Mouse (Mus musculus) retina, postnatal 1 day (tissue): ENCODE results near the gene Hhatl.
A peak's percentile ranks its signal among the peaks of the same experiment; 100 is the strongest.

Experiments
- DNase-seq: peaks from one replicate; pipeline ENCODE4 v3.0.0-alpha.2; 2012

Hhatl gene

GRCm38 (mm10) chr9:121802747-121803146, 10.4 kb upstream of the Hhatl start:
- DNase-seq = no peak

DNA sequence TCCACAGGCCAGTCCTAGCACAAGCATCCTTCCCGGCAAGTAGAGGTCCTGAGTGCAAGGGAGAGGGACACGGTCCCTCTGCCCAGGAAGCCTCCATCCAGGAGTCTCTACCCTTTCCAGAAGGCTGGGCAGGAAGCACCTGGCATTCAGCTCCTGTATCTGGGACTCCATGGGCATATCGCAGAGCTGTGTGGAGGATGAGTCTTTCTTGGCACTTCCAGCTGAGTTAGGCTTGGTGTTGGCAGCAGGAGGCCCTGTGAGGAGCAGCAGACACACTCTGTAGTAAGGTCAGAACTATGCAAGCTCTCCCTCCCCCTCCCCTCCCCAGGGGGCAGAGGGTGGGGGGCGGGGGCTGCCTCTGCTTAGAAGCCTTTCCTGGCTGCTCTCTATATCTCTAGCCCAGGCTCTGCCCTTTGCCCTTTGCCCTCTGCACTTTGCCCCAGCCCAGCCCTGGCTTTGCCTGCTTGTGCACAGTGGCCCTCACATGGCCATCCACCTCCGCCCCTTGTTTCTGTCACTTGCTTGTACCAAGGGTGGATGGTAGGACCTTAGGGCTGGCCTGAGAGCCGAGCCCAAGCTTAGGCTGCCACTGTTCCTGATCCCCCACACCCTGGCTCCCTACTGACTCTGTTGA, 6.7 kb upstream of the Hhatl start:
- no peak for DNase-seq

GRCm38 (mm10) chr9:121797722-121798121, 5.4 kb upstream of the Hhatl start:
- DNase-seq = no peak

GRCm38 (mm10) chr9:121794972-121795539, 2.7 kb upstream of the Hhatl start:
- DNase-seq = no peak

DNA sequence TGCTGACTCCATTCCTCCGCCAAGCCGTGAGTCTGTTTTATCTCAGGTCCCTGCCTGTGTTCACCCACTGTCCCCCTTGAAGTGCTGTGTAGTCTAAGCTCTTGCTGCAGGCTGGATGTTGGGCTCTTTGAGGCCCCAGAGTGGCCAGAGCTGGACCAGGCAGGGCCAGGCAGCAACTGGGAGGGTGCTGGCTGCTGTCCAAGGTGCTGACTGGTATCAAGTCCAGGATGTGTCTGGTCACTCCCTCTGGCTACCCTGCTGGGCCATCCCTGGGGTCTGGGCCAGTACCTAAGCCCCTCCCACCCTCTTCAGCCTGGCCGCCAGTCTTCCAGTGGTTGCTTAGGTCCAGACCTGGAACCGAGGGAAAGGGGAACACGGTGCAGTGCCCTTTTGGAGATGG, 1.1 kb downstream of the Hhatl start:
- peak; percentile 76 for DNase-seq

GRCm38 (mm10) chr9:121786359-121786758, 5.9 kb downstream of the Hhatl start:
- DNase-seq = no peak

GRCm38 (mm10) chr9:121785261-121785660, 7.0 kb downstream of the Hhatl start:
- no peak for DNase-seq

DNA sequence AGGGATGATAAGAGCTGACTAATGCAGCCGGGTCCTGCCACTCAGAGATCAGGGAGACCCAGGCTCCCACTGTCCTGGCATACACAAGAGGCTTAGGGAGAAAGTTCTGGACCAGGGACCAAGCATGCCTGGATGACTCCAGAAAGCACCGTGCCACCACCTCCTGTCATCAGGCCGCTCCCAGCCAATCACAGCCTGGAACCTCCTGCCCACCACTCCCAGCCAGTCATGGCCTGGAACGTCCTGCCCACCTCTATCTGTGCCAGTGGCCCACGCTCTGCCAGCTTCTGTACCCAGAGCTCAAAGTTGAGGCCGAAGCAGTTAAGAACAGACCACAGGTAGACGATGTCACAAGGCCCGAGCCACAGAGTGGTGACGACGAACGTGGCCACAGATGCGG, 7.5 kb downstream of the Hhatl start:
- no peak for DNase-seq

- DNase-seq = peak; percentile 74
Measured at GRCm38 (mm10) chr9:121778066-121778624, 14.2 kb downstream of the Hhatl start.

DNA sequence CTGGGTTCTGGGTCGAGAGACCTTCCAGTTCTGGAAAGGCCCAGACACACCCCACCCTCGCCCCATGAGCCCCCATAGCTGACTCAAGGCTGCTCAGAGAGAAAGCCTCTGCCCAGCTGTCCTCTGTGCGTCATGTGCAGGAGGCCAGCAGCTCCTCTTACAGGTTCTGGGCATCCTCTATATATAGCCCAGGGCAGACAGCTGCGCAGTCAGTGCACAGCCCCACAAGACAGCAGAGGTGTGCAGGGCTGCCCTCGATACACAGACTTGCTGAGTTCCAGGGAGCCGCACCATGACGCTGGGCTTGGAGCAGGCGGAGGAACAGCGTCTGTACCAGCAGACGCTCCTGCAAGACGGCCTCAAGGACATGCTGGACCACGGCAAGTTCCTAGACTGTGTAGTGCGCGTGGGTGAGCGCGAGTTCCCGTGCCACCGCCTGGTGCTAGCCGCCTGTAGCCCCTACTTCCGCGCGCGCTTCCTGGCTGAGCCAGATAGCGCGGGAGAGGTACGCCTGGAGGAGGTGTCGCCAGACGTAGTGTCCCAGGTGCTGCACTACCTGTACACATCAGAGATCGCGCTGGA, 14.7 kb downstream of the Hhatl start, which contains the start of gene Klhl40:
Klhl40 (plus strand) TSS at position 124 of the 582 bp plus-strand sequence.
- DNase-seq = no peak

GRCm38 (mm10) chr9:121776511-121776910, 15.8 kb downstream of the Hhatl start:
- DNase-seq = no peak

- DNase-seq = no peak
Measured at GRCm38 (mm10) chr9:121775951-121776350, 16.4 kb downstream of the Hhatl start.

GRCm38 (mm10) chr9:121772412-121772811, 19.9 kb downstream of the Hhatl start:
- DNase-seq = no peak

DNA sequence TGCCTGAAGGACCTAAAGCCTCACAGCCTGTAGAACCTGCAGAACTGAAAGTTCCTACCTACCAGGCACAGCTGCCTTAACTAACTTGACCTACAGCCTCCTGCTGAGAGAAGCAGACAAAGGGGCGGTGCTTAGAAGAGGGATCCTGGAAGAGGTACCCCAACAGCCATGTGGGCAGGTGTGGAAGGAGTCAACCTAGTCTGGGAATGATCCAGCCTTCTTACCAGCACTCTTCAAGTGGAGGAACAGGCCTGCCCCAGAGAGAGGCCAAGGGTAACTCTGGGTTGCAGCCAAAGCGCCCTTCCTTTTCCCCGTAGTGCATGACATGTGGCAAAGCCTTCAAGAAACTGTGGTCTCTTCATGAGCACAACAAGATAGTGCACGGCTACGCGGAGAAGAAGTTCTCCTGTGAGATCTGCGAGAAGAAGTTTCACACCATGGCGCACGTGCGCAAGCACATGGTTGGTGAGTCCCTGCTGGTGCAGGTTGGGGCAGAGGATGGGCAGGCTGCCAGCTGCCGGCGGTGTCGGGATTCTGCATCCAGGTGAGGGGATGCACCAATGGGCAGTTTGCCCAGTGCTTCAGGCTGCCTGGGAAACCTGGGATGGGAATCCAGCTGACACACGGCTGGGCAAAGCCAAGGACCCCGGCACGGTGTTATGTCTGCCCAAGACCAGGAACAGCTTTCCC, 27.0 kb downstream of the Hhatl start:
- no peak for DNase-seq

GRCm38 (mm10) chr9:121763716-121764115, 28.6 kb downstream of the Hhatl start:
- DNase-seq = no peak

GRCm38 (mm10) chr9:121762761-121763160, 29.5 kb downstream of the Hhatl start:
- DNase-seq = peak; percentile 41

GRCm38 (mm10) chr9:121762248-121762647, 30.1 kb downstream of the Hhatl start:
- no peak for DNase-seq

DNA sequence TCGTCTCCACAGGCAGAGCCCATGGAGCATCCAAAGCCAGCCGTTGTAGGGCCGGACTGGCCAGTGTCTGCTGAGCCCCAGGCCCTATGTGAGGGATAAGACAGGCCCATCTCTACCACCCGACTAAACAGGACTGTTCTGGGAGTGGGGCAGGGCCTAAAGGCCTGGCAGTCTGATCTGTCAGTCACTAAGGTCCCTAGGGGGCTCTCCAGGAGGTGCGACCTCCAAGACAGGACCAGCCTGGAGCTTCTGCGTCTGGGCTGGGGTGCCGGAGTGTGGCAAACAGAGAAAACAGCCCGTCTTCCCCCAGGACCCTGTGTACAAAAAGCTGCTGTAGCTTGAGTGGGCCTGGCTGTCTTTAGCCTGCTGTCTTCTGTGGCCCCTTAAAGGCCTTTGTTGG, 30.5 kb downstream of the Hhatl start:
- no peak for DNase-seq

DNA sequence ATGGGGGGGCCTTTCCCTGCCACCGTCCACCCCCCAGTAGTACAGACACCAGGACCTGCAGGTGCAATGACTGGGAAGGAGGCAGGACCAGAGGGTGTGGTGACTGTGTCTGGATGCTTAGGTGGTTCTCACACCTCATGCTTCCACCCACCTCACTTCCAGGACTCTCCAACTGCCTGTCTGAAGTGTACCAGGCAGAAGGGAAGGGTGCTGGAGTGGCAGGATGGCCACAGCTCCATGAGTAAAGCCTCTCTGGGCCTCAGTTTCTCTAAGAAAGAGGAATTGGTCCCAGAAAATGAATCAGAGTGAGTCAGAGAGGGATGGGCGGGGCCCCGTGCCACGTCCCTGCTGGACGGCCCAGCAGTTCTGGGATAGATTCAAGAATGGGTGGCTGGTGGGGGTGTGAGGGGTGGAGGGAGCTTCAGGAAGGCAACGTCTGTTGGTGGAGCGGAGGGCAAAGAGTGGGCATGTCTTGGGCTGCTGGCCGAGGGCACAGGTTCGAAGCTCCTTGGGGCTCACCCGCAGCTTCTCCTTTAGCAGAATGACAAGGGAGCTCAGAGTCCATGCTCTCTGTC, 31.1 kb downstream of the Hhatl start:
- no peak for DNase-seq

DNA sequence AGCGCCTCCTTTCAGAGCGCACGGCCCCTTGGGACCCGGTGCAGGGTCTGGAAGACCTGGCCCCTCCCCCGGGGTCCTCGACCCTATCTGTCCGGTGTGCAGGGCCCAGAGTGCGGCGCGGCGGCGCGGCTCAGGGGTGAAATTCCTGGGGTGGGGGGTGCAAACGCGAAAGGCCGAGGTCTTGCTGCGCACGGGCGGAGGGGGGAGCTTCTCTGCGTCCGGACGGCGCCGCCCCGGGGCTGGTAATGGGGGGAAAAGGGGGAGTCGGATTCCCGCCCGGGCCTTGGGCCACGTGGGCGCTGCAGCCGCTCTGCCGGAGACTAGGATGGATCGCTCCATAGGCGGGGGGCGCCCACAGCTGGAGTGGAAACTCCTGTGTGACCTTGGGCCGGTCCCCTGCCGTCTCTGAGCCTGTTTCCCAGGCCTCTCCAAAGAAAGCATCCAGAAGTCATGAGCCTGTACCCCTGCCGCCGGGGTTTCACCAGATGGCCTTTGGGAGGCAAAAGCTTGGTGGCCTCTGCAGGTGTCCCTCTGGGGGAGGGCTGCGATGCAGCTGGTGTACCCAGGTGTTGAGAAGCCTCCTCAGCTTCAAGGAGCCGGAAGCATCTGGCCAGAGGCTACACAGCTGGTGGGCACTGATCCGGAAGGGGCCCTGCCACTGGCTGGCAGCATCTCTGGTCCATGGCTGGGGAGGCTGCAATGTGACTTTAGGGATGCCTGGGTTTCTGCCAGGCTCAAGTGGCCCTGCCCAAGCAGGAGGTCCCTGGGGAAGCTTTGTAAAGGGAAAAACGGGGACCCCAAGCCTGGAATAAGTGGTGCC, 31.8 kb downstream of the Hhatl start:
- peak; percentile 90 for DNase-seq

- peak; percentile 89 for DNase-seq
Measured at GRCm38 (mm10) chr9:121759091-121760081, 32.9 kb downstream of the Hhatl start, which contains the start of gene Zfp651. Zfp651 (plus strand) TSS chr9:121759330.
